12 mouse cellular contexts compared by ENCODE assay signal in genomic region chr2:27719601-27720000, GRCm38 (mm10). TPM values are rescaled to one million over a fixed set of nuclear protein-coding genes. Genes with fewer than 3 reads are reported as not detected.
DNase-seq lines count a peak whose midpoint lies in the region; ATAC-seq lines count a peak whose summit lies in the region.
"Had no signal": no experiment of that assay in that cellular context is flagged by ENCODE, and none has a peak within 500 bp of the region (broad histone marks: within the 10 kb centered on the region; RNA-seq: fewer than 3 reads in every experiment).

No protein-coding gene starts in this region.

- ATAC-seq in hindbrain, embryonic 11.5 days (ENCODE audit: low FRiP score) = no peak
- ATAC-seq in stomach, embryonic 16.5 days (ENCODE audit: insufficient read depth, low FRiP score) = no peak
- ATAC-seq: intestine, embryonic 16.5 days had no signal

- WGBS in hindbrain, embryonic 10.5 days = 21% methylated on average over 10 of the region's 10 CpGs
- 22% methylated on average over 10 of the region's 10 CpGs for WGBS in hindbrain, embryonic 11.5 days
- WGBS in stomach, embryonic 16.5 days = 40% methylated on average over 10 of the region's 10 CpGs

- H3K36me3 ChIP-seq in hindbrain, embryonic 10.5 days = no peaks in the 10 kb centered on the region
- H3K36me3 ChIP-seq in hindbrain, embryonic 11.5 days (ENCODE audit: control insufficient read depth, insufficient read depth, low read length) = no peaks in the 10 kb centered on the region
- no peaks in the 10 kb centered on the region for H3K36me3 ChIP-seq in stomach, embryonic 16.5 days (ENCODE audit: control insufficient read depth, insufficient read depth, low read length)
- H3K36me3 ChIP-seq: liver, embryonic 15.5 days had no signal

- no peak overlapping the region for H3K4me3 ChIP-seq in hindbrain, embryonic 10.5 days
- no peak overlapping the region for H3K4me3 ChIP-seq in hindbrain, embryonic 11.5 days (ENCODE audit: low read depth, low read length)
- no peak overlapping the region for H3K4me3 ChIP-seq in stomach, embryonic 16.5 days (replicated peaks; ENCODE audit: low read length)
- H3K4me3 ChIP-seq: liver, embryonic 15.5 days had no signal

- peak; percentile 26 for DNase-seq in cerebellum, adult 9-11 months
- no peak for DNase-seq in cerebellum, adult 9-10 months
- DNase-seq in hindbrain, embryonic 10.5 days (ENCODE audit: low spot score) = no peak
- DNase-seq in hindbrain, embryonic 11.5 days (ENCODE audit: low spot score) = no peak
- DNase-seq in retina, postnatal 1 day = peak; percentile 57
- no peak for DNase-seq in retina, embryonic 14.5 days (ENCODE audit: low spot score)
- DNase-seq in kidney, postnatal 14 days = no peak
- DNase-seq: thymus, postnatal 25 days had no signal

- H3K9ac ChIP-seq in hindbrain, embryonic 11.5 days (ENCODE audit: low read depth, low read length) = no peak overlapping the region
- no peak overlapping the region for H3K9ac ChIP-seq in stomach, embryonic 16.5 days (ENCODE audit: low read length)
- H3K9ac ChIP-seq: liver, embryonic 15.5 days had no signal

- no peaks in the 10 kb centered on the region for H3K9me3 ChIP-seq in hindbrain, embryonic 10.5 days
- H3K9me3 ChIP-seq in hindbrain, embryonic 11.5 days (ENCODE audit: control insufficient read depth, low read length) = no peaks in the 10 kb centered on the region
- H3K9me3 ChIP-seq in stomach, embryonic 16.5 days (replicated peaks; ENCODE audit: control insufficient read depth, low read length) = no peaks in the 10 kb centered on the region
- H3K9me3 ChIP-seq: liver, embryonic 15.5 days had no signal

- H3K4me1 ChIP-seq in hindbrain, embryonic 10.5 days (replicated peaks) = peaks cover 82% of the 10 kb centered on the region
- peaks cover 4% of the 10 kb centered on the region; the same call in 1 of the 2 replicates for H3K4me1 ChIP-seq in hindbrain, embryonic 11.5 days (replicated peaks; ENCODE audit: control insufficient read depth, insufficient read depth, low read length)
- H3K4me1 ChIP-seq in stomach, embryonic 16.5 days (ENCODE audit: control insufficient read depth, insufficient read depth, low read length) = peaks cover 62% of the 10 kb centered on the region

- no peaks in the 10 kb centered on the region for H3K27me3 ChIP-seq in hindbrain, embryonic 10.5 days (ENCODE audit: insufficient read depth, poor library complexity, severe bottlenecking)
- H3K27me3 ChIP-seq in hindbrain, embryonic 11.5 days (ENCODE audit: control insufficient read depth, insufficient read depth, low read length) = no peaks in the 10 kb centered on the region
- H3K27me3 ChIP-seq in stomach, embryonic 16.5 days (ENCODE audit: control insufficient read depth, insufficient read depth, low read length) = no peaks in the 10 kb centered on the region
- H3K27me3 ChIP-seq: liver, embryonic 15.5 days had no signal

- H3K27ac ChIP-seq in hindbrain, embryonic 10.5 days = peak overlapping the region; percentile 47
- H3K27ac ChIP-seq in hindbrain, embryonic 11.5 days (ENCODE audit: low read depth, low read length) = no peak overlapping the region
- peak overlapping the region; percentile 58 for H3K27ac ChIP-seq in stomach, embryonic 16.5 days (ENCODE audit: low read length)
- H3K27ac ChIP-seq: liver, embryonic 15.5 days; macrophage had no signal

- H3K4me2 ChIP-seq in hindbrain, embryonic 11.5 days (replicated peaks; ENCODE audit: low read depth, low read length) = no peak overlapping the region
- no peak overlapping the region for H3K4me2 ChIP-seq in stomach, embryonic 16.5 days (ENCODE audit: low read depth, low read length)
- H3K4me2 ChIP-seq: liver, embryonic 15.5 days had no signal

RNA-seq across cellular contexts. Expression of gene Rxra, which starts 43.4 kb away (rescaled TPM):
- polyA plus RNA-seq in hindbrain, embryonic 10.5 days (2016; fragmentation: Nextera tagmentation; extraction: Ambion mirVana) = 10.0 and 10.3 TPM in 2 replicates
- polyA plus RNA-seq in hindbrain, embryonic 11.5 days (2014; fragmentation: Nextera tagmentation; extraction: Ambion mirVana) = 6.5 and 7.6 TPM in 2 replicates
- polyA plus RNA-seq in stomach, embryonic 16.5 days (2015; fragmentation: Nextera tagmentation; extraction: Ambion mirVana) = 11.9 and 12.4 TPM in 2 replicates

Comparison
In these comparisons a context has a peak if more than half of its experiments do, and no peak if none do; other contexts are left out.
1. DNase-seq: peak in cerebellum, adult 9-11 months (single experiment) and retina, postnatal 1 day (single experiment); none in cerebellum, adult 9-10 months (single experiment), hindbrain, embryonic 10.5 days (single experiment), hindbrain, embryonic 11.5 days (single experiment), retina, embryonic 14.5 days (single experiment) and kidney, postnatal 14 days (single experiment).